Mouse (Mus musculus): ENCODE measurements at regions not wholly inside any gene's neighbourhood (a gene's known extent, or its start where the extent isn't known, plus 50 kb on each side); places are given as distances from the start of the nearest gene placed in this dataset.
A peak's percentile ranks its signal among the peaks of the same experiment; 100 is the strongest.

GRCm38 (mm10) chr1:73725486-73725885, 398.8 kb downstream of the Tns1 start:
- peak in 1 of 2 experiments; percentile 38 for DNase-seq

GRCm38 (mm10) chr1:73724551-73724950, 399.7 kb downstream of the Tns1 start:
- DNase-seq, result peak; percentile 82 to 85

DNA sequence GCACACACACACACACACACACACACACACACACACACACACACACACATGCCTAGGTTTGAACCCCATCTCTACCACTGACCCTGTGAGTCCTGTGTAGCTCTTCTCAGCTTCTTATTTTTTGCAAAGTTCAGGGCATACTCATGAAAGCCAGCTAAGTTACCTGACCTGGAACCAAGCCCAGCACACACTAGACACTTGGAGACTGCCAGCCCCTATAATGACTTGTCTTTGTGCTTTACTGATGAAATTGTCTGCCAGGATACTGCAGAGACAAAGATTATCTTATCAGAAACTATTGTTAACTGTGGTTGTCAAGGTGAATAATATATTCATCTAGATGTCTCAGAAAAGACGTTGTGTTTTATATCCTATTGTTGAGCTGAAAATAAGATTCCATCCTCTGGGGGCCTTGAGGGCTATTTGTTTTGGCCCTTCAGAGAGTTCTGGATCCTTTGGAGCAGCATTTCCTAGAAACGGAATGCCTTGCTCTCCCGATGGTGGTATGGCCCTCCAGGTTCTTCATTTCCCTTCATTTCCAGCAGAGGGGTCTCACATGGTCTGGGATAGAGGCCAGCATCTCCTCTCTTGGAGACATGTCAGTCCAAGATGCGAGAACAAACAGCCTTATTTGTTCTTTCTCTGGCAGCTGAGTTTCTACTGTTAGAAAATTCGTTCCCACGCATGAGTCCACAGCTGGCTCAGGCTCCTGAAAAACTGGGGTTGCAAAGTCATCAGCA, 402.6 kb downstream of the Tns1 start:
- DNase-seq, result no peak

GRCm38 (mm10) chr1:73718421-73718820, 405.8 kb downstream of the Tns1 start:
- DNase-seq, result peak; percentile 9 to 35

DNA sequence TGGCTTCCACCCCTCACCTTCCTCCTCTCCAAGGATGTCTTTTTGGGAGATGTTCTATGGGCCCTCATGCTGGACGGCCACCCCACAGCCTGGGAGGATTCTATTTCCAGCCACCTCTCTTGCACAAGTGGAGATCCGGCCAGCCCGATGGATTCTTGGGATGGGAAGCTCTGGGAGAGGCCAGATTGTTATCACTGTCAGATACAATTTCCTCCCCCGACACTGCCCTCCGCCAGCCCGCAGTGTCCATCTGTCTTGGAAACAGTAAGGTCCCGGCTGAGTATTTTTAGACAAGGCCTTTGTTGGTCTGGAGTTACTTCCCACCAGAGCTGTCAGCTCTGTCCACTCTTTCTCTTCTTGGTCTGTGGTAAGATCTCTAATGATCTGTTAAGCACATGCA, 406.8 kb downstream of the Tns1 start:
- DNase-seq, result peak; percentile 82 to 85

DNA sequence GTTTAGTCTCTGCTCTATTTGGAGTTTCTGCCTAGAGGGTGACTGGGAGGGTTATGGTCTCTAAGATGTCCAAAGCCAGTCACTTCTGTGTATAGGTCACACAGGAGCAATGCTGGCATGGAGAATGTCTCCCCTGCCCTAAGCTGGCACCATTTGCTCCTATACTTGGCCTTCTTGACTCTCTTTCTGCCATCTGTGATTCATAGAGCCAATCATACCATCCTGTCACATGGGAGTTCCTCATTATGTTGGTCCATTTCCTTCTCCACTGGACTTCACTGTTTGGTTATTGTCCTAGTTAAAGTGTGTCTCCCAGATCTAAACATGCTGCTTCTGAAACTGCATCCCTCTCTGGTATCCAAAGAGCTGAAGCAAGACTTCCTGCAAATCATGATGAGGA, 407.3 kb downstream of the Tns1 start:
- peak; percentile 15 to 47 for DNase-seq

DNA sequence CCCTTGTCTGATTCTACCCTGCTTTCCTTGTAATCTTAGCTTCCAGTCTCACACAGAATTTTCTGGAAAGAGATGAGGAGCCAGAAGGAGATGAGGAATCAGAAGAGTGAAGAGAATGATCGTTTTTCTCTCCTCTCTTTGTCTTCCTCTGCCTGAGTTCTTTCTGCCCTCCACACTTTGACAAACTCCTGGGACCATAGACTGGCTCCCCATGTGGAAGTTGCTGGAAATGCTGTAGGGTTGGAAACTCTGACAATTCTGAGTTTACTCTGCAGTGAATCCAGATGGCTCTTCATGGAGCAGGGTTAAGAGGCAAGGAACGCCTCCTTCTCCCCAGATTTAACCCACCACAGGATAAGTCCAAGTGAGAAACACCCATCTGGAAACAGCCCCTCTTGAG, 408.7 kb downstream of the Tns1 start:
- no peak for DNase-seq

DNA sequence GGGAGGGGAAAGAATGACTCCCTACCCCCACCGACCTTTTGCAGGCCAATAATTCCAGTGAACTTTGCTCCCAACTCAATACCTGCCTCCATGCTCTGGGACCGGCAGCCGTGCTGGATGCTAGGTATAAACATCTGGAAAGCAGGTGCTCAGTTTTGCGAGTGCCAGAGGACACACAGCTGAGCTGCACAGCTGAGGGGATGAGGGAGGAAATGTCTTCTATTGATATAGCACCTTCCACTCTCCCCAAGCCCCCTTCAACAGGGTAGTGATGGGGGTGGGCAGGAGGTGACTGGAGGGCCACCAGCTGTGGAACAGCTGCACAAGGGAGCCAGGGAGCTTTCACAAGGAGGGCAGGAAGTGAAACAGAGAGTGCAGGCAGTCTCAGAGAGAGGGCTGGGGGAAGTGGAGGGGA, 421.8 kb downstream of the Tns1 start:
- no peak for DNase-seq

- DNase-seq, result no peak
Observed at GRCm38 (mm10) chr1:73693537-73693936, 430.7 kb downstream of the Tns1 start.

- DNase-seq, result no peak
Observed at GRCm38 (mm10) chr1:73685734-73686133, 438.5 kb downstream of the Tns1 start.

DNA sequence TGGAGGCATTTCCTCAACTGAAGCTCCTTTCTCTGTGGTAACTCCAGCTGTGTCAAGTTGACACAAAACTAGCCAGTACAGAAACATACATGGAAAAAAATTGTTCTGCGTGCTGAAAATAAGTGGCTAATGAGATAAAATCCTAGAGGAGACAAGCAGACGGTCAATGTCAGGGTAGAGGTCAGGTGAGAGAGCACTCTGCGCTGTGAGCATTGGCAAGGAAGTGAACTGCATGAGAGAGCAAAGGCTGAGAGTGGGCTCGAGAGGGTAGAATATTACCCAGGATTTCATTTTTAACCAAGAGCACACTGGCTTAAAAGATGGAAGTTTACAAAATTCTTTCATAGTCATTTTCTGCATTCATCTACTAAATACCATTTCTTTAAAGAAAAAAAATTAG, 439.2 kb downstream of the Tns1 start:
- DNase-seq, result no peak

DNA sequence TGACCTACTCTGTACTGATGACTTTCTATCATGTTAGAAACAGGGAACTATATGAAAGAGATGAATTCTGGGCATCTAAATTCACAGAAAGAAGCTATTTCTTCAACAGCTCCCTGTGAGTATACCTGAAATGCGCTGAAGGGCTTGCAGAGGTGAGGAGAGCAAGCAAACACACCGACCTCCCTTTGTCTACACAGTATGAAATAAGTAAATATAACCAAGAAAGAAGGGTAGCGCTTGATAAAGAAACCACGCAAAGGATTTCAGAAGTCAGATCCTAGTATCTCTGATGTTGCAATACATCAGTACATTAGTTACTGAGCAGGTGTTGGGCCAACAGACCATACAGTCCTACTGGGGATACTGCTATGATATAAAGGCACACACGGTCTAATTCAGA, 440.1 kb downstream of the Tns1 start:
- no peak for DNase-seq

- no peak for DNase-seq
Observed at GRCm38 (mm10) chr1:73683132-73683888, 440.9 kb downstream of the Tns1 start.

- DNase-seq, result no peak
Observed at GRCm38 (mm10) chr1:73681697-73682096, 442.6 kb downstream of the Tns1 start.

DNA sequence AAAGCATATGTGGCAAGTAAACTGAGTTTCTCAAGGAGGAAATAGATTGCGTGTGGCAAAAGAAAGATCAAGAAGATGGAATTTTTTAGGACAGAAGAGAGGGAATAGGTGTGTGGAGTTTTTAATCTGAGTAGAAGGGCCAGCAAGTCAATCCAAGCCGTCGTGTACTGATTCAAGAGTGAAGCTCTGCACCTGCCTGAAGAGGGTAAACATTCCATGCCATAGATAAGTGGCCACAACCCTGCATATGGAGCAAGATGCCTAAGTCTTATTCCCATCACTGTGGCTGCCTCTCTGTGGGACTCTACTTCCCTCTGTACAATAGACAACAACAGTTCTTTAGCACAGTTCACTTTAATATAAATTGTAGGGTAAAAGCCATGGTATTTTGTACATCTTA, 443.4 kb downstream of the Tns1 start:
- DNase-seq, result no peak

GRCm38 (mm10) chr1:73673851-73674235, 450.4 kb downstream of the Tns1 start:
- no peak for DNase-seq

DNA sequence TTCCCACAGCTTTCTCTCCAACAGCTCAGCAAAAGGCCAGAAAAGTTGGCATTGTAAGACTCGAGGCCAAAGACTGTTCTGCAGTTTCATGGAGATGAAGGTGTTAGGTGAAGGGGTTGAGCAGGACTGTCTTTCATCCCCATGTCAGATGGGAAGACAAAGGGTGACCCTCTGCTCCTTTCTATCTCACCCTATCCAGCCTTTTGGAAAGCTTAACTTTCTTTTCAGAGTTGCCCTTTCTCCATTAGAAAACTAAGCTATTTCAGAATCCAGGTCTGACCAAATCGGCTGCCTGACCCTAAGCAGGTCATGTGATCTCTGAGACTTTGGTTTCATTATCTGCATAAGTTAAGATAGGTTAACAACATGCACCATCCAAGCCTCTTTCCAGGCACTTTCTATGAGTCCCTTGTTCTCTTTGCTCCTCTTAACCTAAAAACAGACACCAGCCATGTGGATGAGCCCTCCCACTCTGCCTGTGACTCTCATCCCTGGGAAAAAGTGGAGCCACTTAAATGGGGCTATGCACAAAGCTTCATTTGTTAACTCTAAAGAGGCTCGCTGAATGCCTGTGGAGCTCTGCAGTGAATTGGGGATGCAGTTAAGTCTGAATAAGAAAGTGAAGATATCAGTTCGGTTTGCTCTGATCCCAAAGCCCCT, 450.9 kb downstream of the Tns1 start:
- no peak for DNase-seq

- peak in 1 of 2 experiments; percentile 6 for DNase-seq
Observed at GRCm38 (mm10) chr1:73672239-73672638, 452.0 kb downstream of the Tns1 start.

GRCm38 (mm10) chr1:73668691-73669090, 455.6 kb downstream of the Tns1 start:
- no peak for DNase-seq

DNA sequence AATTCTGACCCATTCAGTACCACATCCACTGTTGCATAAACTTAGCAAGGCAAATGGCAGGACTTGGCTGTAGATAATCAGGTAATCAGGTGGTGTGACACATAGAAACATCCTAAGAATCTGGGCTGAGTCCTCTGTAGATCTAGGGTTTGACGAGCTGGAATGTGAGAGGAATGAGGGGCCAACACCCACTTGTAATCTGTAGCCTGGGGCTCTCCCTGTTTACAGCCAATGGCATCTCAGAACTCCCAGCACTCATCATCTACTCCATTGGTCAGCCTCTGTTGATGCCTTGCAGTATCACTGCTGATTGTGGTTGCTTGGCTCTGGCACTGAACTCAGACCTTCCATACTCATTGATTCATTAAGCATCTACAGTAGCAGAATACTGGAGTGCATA, 460.7 kb downstream of the Tns1 start:
- no peak for DNase-seq

DNA sequence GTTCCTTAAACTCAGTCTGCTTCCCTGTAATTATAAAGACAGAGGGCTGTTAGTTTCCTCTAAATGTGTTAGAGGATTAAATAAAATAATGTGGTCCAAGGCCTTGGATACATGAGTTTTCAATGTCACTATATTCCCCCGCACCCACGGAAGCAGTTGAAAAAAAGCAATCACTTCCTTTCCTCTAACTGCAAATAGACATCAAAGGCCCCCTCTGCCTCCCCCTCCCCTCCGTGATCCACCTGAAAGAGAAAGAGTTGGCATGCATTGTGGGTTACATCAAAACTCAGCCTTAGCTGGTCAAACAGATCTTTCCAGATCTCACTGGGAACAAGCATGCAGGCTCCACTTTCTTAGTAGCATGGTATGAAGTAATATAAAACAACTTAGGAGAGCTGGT, 479.2 kb downstream of the Tns1 start:
- DNase-seq, result no peak

DNA sequence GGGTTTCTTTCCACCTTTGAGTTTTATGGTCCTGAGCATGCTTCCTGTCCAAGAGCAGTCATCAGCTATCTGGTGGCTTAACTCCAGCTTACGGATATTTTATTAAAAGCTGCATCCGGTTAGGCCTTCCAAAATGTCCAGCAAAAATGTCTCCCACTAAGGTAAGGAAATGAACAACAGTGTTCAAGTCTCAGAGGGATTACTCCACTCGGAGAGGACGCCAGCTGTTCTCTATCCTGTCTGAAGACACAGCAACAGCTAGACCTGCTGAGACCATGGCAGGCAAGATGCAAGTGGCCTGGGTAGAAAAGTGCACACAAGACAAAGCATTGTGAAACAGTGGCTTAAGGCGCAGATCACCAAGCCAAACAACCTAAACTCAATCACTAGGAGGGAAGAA, 479.9 kb downstream of the Tns1 start:
- DNase-seq, result no peak

GRCm38 (mm10) chr1:73643431-73643830, 480.8 kb downstream of the Tns1 start:
- no peak for DNase-seq

DNA sequence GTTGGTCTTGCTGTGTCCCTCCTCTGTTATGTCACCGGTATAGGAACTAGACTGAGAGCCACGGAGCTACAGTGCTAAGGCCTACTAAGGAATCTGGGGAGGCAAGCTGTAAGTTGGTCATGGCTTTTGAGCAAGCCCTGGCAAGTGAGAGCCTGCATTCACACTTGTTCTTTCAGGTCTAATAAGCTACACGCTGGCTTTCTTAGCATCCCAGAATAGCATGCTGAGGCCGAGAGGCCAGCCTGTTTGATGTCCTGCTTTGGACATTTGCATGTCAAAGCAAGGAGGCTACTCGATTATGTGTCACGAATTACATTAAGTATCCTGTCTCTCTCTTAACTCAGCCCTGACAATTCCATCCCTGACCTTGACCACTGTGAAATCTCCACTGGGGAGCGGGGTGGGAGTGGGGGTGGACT, 481.5 kb downstream of the Tns1 start:
- no peak for DNase-seq

Measured in cerebellum, postnatal 14 days (tissue).